Mouse (Mus musculus) megakaryocyte, embryonic 14.5 days (primary cell): ENCODE data around the gene Rnf208. TPM values are rescaled to one million over a fixed set of nuclear protein-coding genes. Genes with fewer than 3 reads are reported as not detected.

Experiments used
- H3K27me3 ChIP-seq: replicated peaks from 2 replicates; pipeline ENCODE3; 2012; ENCODE audit warnings: inconsistent platforms
- H3K36me3 ChIP-seq: replicated peaks from 2 replicates; pipeline ENCODE3; 2012; ENCODE audit warnings: low read length, inconsistent platforms, mixed read lengths
- H3K4me1 ChIP-seq: 2 replicates; pipeline ENCODE4 v1.6.1; 2012; ENCODE audit warnings: inconsistent platforms
- H3K4me3 ChIP-seq: replicated peaks from 2 replicates; pipeline ENCODE3; 2012; ENCODE audit warnings: moderate library complexity, mild to moderate bottlenecking, inconsistent platforms
- H3K9me3 ChIP-seq: 2 replicates; pipeline ENCODE4 v1.6.1; 2012; ENCODE audit warnings: inconsistent platforms
- FLI1 ChIP-seq: IDR thresholded peaks from 2 replicates; pipeline ENCODE4 v1.6.1; 2012; ENCODE audit warnings: low read length, inconsistent platforms, mixed read lengths
- GATA1 ChIP-seq: IDR thresholded peaks from 3 replicates; pipeline ENCODE4 v1.6.1; 2012; ENCODE audit warnings: mixed read lengths, low read length, inconsistent platforms, borderline replicate concordance
- polyA plus RNA-seq: library from polyadenylated mRNA; stranded (reverse); fragments of >175 nt; gene quantifications from 2 replicates; pipeline ENCODE4 v1.2.3, GENCODE M21; 2012; ENCODE audit warnings: low replicate concordance; ENCODE audit not compliant: insufficient read depth

Gene Rnf208
- polyA plus RNA-seq, 1 experiment, result 3.8 TPM

GRCm38 (mm10) chr2:25272515-25272914, 30.5 kb downstream of the Rnf208 start:
- Histone ChIP-seq H3K4me3 (peak overlapping the region; percentile 97), H3K4me1 (peaks cover 70% of the 10 kb centered on the region), H3K27me3 (no peaks in the 10 kb centered on the region), H3K36me3 (peaks cover 80% of the 10 kb centered on the region), H3K9me3 (no peaks in the 10 kb centered on the region)
- TF ChIP-seq GATA1, result no peak
- no peak for TF ChIP-seq FLI1

- Histone ChIP-seq H3K9me3 (no peaks in the 10 kb centered on the region), H3K4me1 (peaks cover 65% of the 10 kb centered on the region), H3K27me3 (no peaks in the 10 kb centered on the region), H3K4me3 (peak overlapping the region; percentile 97), H3K36me3 (peaks cover 80% of the 10 kb centered on the region)
- TF ChIP-seq FLI1 (no peak), GATA1 (no peak)
Observed at GRCm38 (mm10) chr2:25273010-25273409, 31.0 kb downstream of the Rnf208 start.

GRCm38 (mm10) chr2:25278928-25279882, 37.1 kb downstream of the Rnf208 start:
- Histone ChIP-seq H3K4me3 (no peak overlapping the region), H3K36me3 (peaks cover 97% of the 10 kb centered on the region), H3K9me3 (no peaks in the 10 kb centered on the region), H3K27me3 (no peaks in the 10 kb centered on the region), H3K4me1 (peaks cover 10% of the 10 kb centered on the region; the same call in 1 of the 2 replicates)
- no peak for TF ChIP-seq FLI1
- no peak for TF ChIP-seq GATA1

- peaks cover 59% of the 10 kb centered on the region for H3K36me3 ChIP-seq
- peaks cover 40% of the 10 kb centered on the region for H3K27me3 ChIP-seq
- no peak overlapping the region for H3K4me3 ChIP-seq
- TF ChIP-seq GATA1 (no peak), FLI1 (no peak)
- H3K4me1 ChIP-seq, result peaks cover 25% of the 10 kb centered on the region
- no peaks in the 10 kb centered on the region for H3K9me3 ChIP-seq
Observed at GRCm38 (mm10) chr2:25285551-25285950, 43.5 kb downstream of the Rnf208 start.

GRCm38 (mm10) chr2:25286314-25286713, 44.3 kb downstream of the Rnf208 start:
- peaks cover 33% of the 10 kb centered on the region for H3K4me1 ChIP-seq
- TF ChIP-seq GATA1, result no peak
- no peak overlapping the region for H3K4me3 ChIP-seq
- peaks cover 48% of the 10 kb centered on the region for H3K27me3 ChIP-seq
- peaks cover 52% of the 10 kb centered on the region for H3K36me3 ChIP-seq
- no peaks in the 10 kb centered on the region for H3K9me3 ChIP-seq

GRCm38 (mm10) chr2:25286837-25287636, 45.0 kb downstream of the Rnf208 start:
- H3K36me3 ChIP-seq, result peaks cover 47% of the 10 kb centered on the region
- H3K27me3 ChIP-seq, result peaks cover 55% of the 10 kb centered on the region
- H3K4me3 ChIP-seq, result no peak overlapping the region
- peaks cover 39% of the 10 kb centered on the region for H3K4me1 ChIP-seq
- TF ChIP-seq GATA1 (no peak), FLI1 (no peak)
- no peaks in the 10 kb centered on the region for H3K9me3 ChIP-seq

GRCm38 (mm10) chr2:25287927-25288649, 46.0 kb downstream of the Rnf208 start, which contains the start of gene Tmem210:
Gene Tmem210 (plus strand): TSS chr2:25288145.
- Histone ChIP-seq H3K4me1 (peaks cover 46% of the 10 kb centered on the region), H3K36me3 (peaks cover 36% of the 10 kb centered on the region), H3K9me3 (no peaks in the 10 kb centered on the region), H3K27me3 (peaks cover 66% of the 10 kb centered on the region), H3K4me3 (no peak within 1 kb of the TSS)
- TF ChIP-seq GATA1 (no peak), FLI1 (no peak)

- TF ChIP-seq GATA1 (no peak), FLI1 (no peak)
- H3K4me3 ChIP-seq, result no peak overlapping the region
- H3K36me3 ChIP-seq, result peaks cover 29% of the 10 kb centered on the region
- no peaks in the 10 kb centered on the region for H3K9me3 ChIP-seq
- peaks cover 73% of the 10 kb centered on the region for H3K27me3 ChIP-seq
- peaks cover 46% of the 10 kb centered on the region for H3K4me1 ChIP-seq
Observed at GRCm38 (mm10) chr2:25288734-25289345, 46.8 kb downstream of the Rnf208 start.

- Histone ChIP-seq H3K27me3 (peaks cover 81% of the 10 kb centered on the region), H3K9me3 (no peaks in the 10 kb centered on the region), H3K36me3 (peaks cover 21% of the 10 kb centered on the region), H3K4me3 (peak within 1 kb of the TSS; percentile 59), H3K4me1 (peaks cover 46% of the 10 kb centered on the region)
- TF ChIP-seq GATA1 (no peak), FLI1 (no peak)
Observed at GRCm38 (mm10) chr2:25289651-25290050, 47.6 kb downstream of the Rnf208 start, which contains the start of gene Lrrc26. Gene Lrrc26 (plus strand): TSS chr2:25289915.
